Mouse (Mus musculus) spleen, adult 2 months (tissue): ENCODE measurements around the gene Lat.

Experiments used
- CTCF ChIP-seq: fragments of 200-500 bp; IDR thresholded peaks from 2 replicates; pipeline ENCODE4 v1.5.1; 2011; ENCODE audit warnings: mild to moderate bottlenecking, inconsistent platforms; ENCODE audit not compliant: insufficient read depth, insufficient read length, insufficient replicate concordance; ENCODE audit errors: extremely low read depth
- POLR2A ChIP-seq: fragments of 200-500 bp; IDR thresholded peaks from 2 replicates; pipeline ENCODE4 v1.6.1; 2011; ENCODE audit warnings: low read depth, low read length, inconsistent platforms

DNA sequence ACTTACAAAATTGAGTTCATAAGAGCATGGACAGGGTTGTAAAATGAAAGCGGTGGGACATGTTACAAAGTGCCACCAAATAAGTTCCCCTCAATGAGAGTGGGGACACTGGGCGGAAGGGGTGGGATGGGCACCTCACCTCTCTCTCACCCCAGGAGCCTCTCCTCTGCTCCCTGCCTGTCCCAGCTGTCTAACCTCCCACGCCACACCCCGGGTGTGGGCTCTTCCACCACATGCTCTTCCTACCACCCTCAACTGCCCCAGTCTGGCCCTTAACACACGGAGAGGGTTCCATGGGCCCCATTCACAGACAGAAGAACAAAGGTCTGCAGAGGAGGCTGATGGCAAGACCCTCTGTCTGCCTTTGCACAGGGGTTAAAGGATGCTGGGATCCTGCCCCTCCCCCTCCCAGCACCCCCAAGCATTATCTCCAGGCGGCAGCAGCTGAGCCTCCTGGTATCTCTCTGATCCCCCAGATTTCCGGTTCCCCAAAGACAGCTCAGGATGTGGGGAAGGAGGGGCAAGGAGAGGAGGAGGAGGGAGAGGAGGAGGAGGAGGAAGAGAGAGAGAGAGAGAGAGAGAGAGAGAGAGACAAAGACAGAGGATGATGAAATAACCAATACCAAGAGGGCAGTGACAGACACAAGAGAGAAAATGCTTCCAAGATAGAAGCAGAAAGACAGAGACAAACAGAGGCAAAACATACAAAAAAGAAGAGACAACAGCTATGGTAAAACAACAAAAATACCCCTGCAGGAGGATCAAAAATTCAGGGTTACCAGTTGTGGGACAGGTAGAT, 12.4 kb downstream of the Lat start:
- TF ChIP-seq POLR2A (no peak), CTCF (no peak)
